Mouse (Mus musculus): ENCODE measurements around the gene Senp6.
A peak's percentile ranks its signal among the peaks of the same experiment; 100 is the strongest.
"Not testable (repeated sequence)": the region's sequence is repeated elsewhere in the genome, so short reads cannot be mapped to it uniquely, and the experiment has no call there.

Senp6 gene

GRCm38 (mm10) chr9:80066367-80067220 lies at the start of gene Senp6:
TSS of gene Senp6 (plus strand) at chr9:80066903.
- peak; percentile 37 to 49 for DNase-seq (ENCODE audit: low spot score in 2 of 2)

DNA sequence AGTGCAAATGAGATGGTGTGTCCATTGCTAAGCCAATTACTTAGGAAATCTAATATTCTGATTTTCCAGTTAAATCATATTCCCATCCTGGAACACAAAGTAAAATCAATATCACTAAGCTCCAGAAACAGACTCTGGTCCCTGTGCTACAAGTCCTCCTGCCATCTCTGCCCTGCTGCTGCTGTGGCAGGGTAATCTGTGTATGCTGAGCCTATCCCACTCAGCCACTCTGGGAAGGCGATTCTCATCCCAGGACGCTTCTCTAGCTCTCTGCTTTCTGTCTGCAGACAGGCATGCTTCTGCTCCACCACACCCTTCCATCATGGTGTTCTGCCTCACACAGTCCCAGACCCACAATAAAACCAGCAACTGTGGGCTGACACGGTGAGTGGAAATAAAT lies 46.3 kb upstream of the Senp6 start:
- no peak for DNase-seq (ENCODE audit: low spot score in 2 of 2)

GRCm38 (mm10) chr9:80021648-80022047 lies 45.1 kb upstream of the Senp6 start:
- no peak for DNase-seq (ENCODE audit: low spot score in 2 of 2)

GRCm38 (mm10) chr9:80022821-80023220 lies 43.9 kb upstream of the Senp6 start:
- DNase-seq (ENCODE audit: low spot score in 2 of 2): no peak

DNA sequence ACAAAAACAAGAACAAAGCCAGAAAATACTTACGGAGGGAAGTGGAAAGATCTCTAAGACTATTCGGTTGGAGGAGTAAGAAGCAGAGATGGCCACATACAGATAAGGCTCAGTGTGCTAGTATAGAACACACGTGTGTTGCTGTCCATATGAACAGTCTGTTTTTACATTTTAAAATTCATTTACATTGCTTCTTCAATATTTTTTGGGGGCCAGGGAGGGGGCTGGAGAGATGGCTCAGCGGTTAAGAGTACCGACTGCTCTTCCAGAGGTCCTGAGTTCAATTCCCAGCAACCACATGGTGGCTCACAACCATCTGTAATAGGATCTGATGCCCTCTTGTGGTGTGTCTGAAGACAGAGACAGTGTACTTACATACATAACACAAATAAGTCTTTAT lies 41.4 kb upstream of the Senp6 start:
- DNase-seq (ENCODE audit: low spot score in 2 of 2): not testable (repeated sequence)

GRCm38 (mm10) chr9:80026017-80026416 lies 40.7 kb upstream of the Senp6 start:
- DNase-seq (ENCODE audit: low spot score in 2 of 2): peak; percentile 17 to 38

- DNase-seq (ENCODE audit: low spot score in 2 of 2): no peak
These were observed 40.1 kb upstream of the Senp6 start for GRCm38 (mm10) chr9:80026581-80027021.

- DNase-seq (ENCODE audit: low spot score in 2 of 2): no peak
These were observed 29.3 kb upstream of the Senp6 start for GRCm38 (mm10) chr9:80037262-80037996.

DNA sequence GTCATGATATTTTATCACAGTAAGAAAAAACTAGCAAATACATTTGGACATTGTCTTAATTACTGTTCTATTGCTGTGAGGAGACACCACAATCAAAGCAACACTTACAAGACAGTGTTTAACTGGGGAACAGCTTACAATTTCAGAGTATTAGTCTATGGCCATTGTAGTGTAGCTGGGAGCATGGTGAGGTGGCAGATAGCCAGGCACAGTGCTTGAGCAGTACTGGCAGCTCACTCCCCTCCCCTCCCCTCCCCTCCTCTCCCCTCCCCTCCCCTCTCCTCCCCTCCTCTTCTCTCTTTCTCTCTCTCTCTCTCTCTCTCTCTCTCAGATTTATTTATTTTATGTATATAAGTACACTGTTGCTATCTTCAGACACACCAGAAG lies 28.7 kb upstream of the Senp6 start:
- DNase-seq (ENCODE audit: low spot score in 2 of 2): no peak

- no peak for DNase-seq (ENCODE audit: low spot score in 2 of 2)
These were observed 27.3 kb upstream of the Senp6 start for GRCm38 (mm10) chr9:80039296-80039815.

DNA sequence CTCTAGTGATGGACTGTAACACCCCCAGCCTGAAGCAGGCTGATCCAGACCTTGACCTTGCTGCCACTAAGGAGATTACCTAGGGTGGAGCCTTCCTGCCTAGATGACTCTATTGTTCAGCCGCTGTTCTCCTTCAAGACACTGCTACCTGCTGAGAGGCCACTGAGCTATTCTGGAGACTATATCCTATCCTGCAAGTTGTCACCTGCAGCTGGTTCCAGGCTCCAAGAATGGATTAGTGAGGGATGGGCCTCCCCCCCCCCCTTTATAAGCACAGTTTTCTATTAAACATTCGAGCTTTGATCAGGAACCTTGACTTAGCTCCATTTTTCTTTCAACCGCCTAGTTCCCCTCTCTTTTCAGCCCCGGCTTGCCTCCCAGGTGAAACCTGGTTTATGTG lies 22.4 kb upstream of the Senp6 start:
- not testable (repeated sequence) for DNase-seq (ENCODE audit: low spot score in 2 of 2)

DNA sequence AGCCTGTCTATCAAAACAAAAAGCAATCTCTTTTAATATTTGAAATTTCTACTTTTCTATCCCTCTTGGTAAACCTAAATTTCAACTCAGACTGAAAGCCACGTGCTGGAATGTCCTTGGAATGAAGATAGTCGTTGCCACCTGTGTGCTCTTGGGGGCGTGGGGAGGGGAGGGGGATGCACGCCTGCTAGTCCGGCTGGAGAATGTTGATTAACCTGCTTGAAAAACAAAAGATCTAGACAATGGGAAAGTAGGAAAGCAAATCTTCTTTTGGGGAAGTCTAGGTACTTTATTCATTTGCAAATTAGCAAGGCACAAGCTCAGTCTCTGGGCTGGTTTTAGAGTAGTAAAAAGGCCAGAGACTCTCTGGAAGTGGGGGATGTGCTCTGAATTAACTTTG lies 17.4 kb upstream of the Senp6 start:
- not testable (repeated sequence) for DNase-seq (ENCODE audit: low spot score in 2 of 2)

GRCm38 (mm10) chr9:80052951-80053350 lies 13.8 kb upstream of the Senp6 start:
- DNase-seq (ENCODE audit: low spot score in 2 of 2): no peak

DNA sequence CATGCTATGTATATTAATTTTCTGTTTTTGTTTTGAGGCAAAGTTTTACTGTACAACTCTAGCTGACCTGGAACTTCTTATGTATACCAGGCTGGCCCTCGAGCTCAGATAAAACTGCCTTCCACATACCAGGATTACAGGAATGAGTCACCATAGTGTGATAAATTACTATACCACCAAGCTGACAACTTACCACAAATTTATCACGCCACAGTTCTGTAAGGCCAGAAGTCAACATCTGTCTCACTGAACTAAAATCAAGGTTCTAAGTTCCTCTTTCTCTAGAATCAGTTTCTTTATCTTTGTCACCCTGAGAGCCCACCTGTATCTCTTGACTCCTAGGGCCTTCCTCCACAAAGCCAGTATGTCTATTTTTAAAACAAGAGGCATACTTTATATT lies 9.0 kb upstream of the Senp6 start:
- no peak for DNase-seq (ENCODE audit: low spot score in 2 of 2)

- DNase-seq (ENCODE audit: low spot score in 2 of 2): not testable (repeated sequence)
These were observed 1.2 kb upstream of the Senp6 start for GRCm38 (mm10) chr9:80065495-80065894.

DNA sequence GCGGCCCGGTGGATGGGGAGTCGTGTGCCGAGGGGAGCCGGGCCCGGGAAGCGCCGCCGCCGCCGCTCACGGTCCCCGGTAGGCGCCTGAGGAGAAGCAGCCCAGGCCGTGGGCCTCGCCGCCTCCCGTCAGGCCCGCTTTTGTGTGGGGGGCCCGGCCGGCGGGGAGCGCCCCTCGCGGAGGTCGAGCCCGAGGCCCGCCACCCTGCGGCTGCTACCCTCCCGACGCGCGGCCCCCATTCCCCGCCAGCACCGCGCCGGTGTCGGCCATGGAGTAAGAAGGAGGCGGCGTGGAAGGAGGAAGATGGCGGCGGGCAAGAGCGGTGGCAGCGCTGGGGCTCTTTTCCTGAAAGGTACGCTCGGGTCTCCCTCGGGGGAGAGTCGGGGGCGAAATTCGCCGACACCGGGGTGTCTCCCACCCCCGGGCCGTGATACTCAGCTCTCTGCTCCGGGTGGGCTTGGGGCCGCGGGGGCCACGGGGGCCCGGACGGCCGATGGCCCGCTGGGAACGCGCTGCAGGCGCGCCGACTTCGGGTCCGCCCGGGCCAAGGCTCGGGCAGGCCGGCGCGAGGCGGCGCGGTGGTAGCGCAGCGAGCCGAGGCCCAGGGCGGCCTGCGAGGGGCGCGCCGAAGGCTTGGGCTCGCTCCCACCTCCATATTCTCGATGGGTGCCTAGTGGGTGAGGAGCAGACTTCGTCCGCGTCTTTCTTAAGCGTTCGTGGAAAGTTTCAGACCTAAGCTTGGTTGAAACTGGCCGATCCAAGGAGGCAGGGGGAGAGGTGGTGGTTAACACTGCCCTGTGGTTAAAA lies 721 bp downstream of the Senp6 start:
- DNase-seq (ENCODE audit: low spot score in 2 of 2): peak; percentile 50 to 55

DNA sequence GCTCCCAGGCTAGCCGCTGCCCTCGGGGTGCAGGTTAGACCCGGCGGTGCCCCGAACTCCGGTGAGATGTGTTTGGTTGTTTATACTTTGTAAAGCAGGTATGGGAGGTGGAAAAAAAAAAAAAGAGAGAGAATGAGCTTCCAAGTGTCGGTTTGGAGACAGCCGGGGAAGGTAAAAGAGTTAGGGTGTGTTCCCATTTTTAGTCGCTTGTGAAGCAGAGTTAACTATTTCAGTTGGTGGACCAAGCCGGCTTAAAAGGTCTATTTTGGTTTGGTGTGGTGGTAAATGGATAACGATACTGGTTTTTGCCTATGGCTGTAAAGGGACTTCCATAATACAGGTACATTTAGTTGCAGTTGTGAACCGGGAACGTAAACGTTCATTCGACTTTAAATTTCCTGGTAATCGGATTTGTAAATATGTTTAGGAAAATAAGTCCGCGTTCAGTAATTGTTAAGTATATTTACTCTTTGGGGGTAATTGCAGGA lies 1.4 kb downstream of the Senp6 start:
- no peak for DNase-seq (ENCODE audit: low spot score in 2 of 2)

DNA sequence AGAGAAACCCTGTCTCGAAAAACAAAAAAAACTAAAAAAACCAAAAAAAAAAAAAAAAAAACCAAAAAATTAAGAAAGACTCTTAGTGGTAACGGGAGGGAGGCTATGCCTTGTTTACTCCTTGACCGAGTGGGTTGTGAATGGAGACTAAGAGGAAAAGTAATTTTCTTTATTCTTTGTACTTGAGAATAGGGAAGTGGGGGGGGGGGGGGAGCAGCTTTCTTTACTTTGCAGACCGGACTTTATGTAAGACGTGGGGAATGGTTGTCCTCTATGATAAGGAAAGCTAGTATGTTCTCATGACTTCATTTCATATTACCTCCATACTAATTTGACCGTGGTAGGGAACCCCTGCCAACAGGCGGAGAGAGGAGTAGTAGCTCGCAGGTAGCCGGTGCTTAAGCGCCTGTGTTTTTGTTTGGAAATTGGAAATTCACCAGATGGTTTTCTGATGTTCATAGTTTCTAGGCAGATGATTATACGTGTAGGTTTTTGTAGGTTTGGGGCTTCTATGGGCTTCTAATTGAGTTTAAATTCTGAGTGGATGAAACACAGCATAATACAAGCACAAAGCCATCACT lies 2.1 kb downstream of the Senp6 start:
- DNase-seq (ENCODE audit: low spot score in 2 of 2): no peak

- no peak for DNase-seq (ENCODE audit: low spot score in 2 of 2)
These were observed 3.3 kb downstream of the Senp6 start for GRCm38 (mm10) chr9:80070026-80070425.

GRCm38 (mm10) chr9:80071616-80072015 lies 4.9 kb downstream of the Senp6 start:
- DNase-seq (ENCODE audit: low spot score in 2 of 2): no peak

- no peak for DNase-seq (ENCODE audit: low spot score in 2 of 2)
These were observed 7.4 kb downstream of the Senp6 start for GRCm38 (mm10) chr9:80074067-80074466.

Measured in frontal cortex, postnatal 25 days (tissue).